Mouse (Mus musculus) midbrain, postnatal 0 days (tissue): ENCODE data around the gene Usp25. TPM values are rescaled to one million over a fixed set of nuclear protein-coding genes. Genes with fewer than 3 reads are reported as not detected.

Experiments used
- ATAC-seq: fragments of 200-750 bp; cut with Nextera tagmentation; 2 replicates; pipeline ENCODE4 v1.8.0; 2017; ENCODE audit warnings: moderate number of reproducible peaks, mild to moderate bottlenecking, moderate TSS enrichment, moderate library complexity; ENCODE audit not compliant: low FRiP score
- DNase-seq: peaks from one replicate; pipeline ENCODE4 v3.0.0-alpha.2; 2015; ENCODE audit warnings: low spot score
- H3K27ac ChIP-seq: fragments of 300-500 bp; sonication (generic); 2 replicates; pipeline ENCODE4 v1.5.1; 2014; ENCODE audit warnings: low read depth, mild to moderate bottlenecking, low read length, mixed read lengths
- H3K27me3 ChIP-seq: fragments of 300-500 bp; sonication (generic); 2 replicates; pipeline ENCODE4 v1.6.1; 2014; ENCODE audit warnings: low read length, control low read depth, mixed read lengths; ENCODE audit not compliant: insufficient read depth
- H3K36me3 ChIP-seq: fragments of 300-500 bp; sonication (generic); 2 replicates; pipeline ENCODE4 v1.6.1; 2014; ENCODE audit warnings: low read length, control low read depth, mixed read lengths; ENCODE audit not compliant: insufficient read depth
- H3K4me1 ChIP-seq: fragments of 300-500 bp; sonication (generic); 2 replicates; pipeline ENCODE4 v1.6.1; 2014; ENCODE audit warnings: mild to moderate bottlenecking, control low read depth, antibody characterized with exemption, low read length, mixed read lengths; ENCODE audit not compliant: insufficient read depth
- H3K4me2 ChIP-seq: fragments of 300-500 bp; sonication (generic); 2 replicates; pipeline ENCODE4 v1.6.1; 2014; ENCODE audit warnings: low read depth, mild to moderate bottlenecking, low read length, mixed read lengths; ENCODE audit not compliant: poor library complexity, severe bottlenecking
- H3K4me3 ChIP-seq: fragments of 300-500 bp; sonication (generic); 2 replicates; pipeline ENCODE4 v1.5.1; 2014; ENCODE audit warnings: low read depth, mild to moderate bottlenecking, low read length, moderate library complexity
- H3K9ac ChIP-seq: fragments of 300-500 bp; sonication (generic); replicated peaks from 2 replicates; pipeline ENCODE4 v1.6.1; 2014; ENCODE audit warnings: mild to moderate bottlenecking, low read length, moderate library complexity, mixed read lengths; ENCODE audit not compliant: poor library complexity, severe bottlenecking
- H3K9me3 ChIP-seq: fragments of 300-500 bp; sonication (generic); 2 replicates; pipeline ENCODE4 v1.6.1; 2016; ENCODE audit warnings: low read length, control low read depth
- CTCF ChIP-seq: IDR thresholded peaks from 2 replicates; pipeline ENCODE4 v1.5.1; 2016; ENCODE audit warnings: antibody characterized with exemption, mild to moderate bottlenecking
- WGBS: fragments of 180-500 bp; shearing (Covaris S2); extraction: QIAGEN DNeasy Blood & Tissue Kit; methylation state at CpG from one replicate; pipeline ENCODE4 v1.1.7; 2014; 5-methylcytosine and 5-hydroxymethylcytosine counted together
- polyA plus RNA-seq: library from polyadenylated mRNA; unstranded; fragments of >200 nt; fragmentation: Nextera tagmentation; extraction: Ambion mirVana; gene quantifications from 2 replicates; pipeline ENCODE4 v1.2.1, GENCODE M21; 2015
- total RNA-seq: library from RNA; depleted of rRNA; stranded (reverse); fragments of >200 nt; gene quantifications from 2 replicates; pipeline ENCODE4 v1.2.3, GENCODE M21; 2014

Usp25 gene
- total and polyA plus RNA-seq, 2 experiments from 2014 or later: 6.1 to 12.6 TPM

DNA sequence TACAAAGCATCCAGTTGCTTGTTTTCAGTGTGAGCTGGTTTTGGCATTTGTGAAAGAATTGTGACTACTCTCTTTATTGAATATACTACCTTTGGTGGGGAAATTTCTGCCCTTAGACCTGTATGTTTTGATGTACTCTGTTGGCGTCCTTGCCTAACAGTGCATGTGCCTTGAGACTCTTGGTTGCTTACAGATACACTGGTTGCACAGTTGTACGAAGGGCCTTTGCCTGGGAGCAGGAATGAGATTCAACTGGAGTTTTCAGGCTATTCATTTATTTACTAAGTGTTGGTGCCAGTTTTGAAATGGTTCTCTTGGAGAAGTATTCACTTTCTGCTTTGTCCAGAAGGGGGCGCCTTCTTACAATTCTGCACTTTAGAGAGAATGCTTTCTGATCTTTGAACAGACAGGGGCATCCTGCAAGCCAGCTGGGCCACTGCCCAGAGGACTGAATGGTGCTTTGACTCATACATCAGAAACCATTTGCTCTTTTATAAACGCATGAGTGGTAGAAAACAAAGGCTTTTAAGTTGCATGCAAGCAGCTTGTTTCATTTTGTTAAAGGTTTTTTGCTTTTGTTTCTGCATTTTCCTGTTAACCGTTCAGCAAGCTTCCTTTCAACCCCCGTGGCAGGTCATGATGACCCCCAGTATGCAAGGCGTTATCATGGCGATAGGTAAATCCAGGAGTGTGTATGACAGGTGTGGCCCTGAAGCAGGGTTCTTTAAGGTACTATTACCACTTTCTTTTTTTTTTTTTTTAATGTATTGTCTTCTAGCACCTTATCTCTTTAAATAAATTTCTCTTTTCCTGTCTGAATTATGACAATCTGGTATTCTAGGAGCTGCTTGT, 85.7 kb downstream of the Usp25 start:
- no peak overlapping the region for H3K27ac ChIP-seq
- H3K9ac ChIP-seq: no peak overlapping the region
- no peaks in the 10 kb centered on the region for H3K4me1 ChIP-seq
- 0 out of 2 replicates have a peak, but pooled peaks cover 4% of the 10 kb centered on the region for H3K36me3 ChIP-seq
- ATAC-seq: peak; percentile 68; the same call in 1 of the 2 replicates
- TF ChIP-seq CTCF: peak; percentile 67
- WGBS: 54% methylated on average over 8 of the region's 8 CpGs
- no peak overlapping the region for H3K4me3 ChIP-seq
- DNase-seq: peak; percentile 95
- H3K4me2 ChIP-seq: no peak overlapping the region
- H3K9me3 ChIP-seq: no peaks in the 10 kb centered on the region
- H3K27me3 ChIP-seq: no peaks in the 10 kb centered on the region

DNA sequence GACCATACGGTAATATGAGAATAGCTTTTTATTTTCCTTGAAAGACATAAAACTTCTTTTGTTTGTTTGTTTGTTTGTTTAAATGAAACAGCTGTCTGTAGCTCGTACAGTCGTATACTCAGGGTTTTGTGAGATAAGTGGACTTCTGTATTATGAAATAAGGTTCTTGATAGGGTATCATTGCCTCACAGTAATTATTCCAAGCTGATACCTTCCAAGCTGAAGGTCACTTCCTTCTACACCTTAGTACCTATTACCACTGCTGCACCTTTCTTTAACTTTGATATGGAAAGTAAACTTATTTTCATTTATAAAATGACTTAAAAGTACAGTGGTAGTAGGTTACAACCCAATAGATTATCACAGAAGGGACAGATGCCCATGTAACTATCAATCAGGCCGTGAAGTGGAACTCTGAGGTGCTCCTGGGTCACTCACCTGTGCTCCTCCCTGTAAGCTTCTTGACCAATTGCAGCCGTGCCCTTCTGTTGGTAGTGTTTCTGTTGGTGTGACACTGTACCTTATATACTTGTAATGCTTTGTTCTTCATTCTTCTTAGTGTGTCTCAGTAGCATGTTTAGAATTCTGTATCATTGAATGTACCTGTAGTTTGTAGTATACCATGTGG, 90.2 kb downstream of the Usp25 start:
- H3K9me3 ChIP-seq: no peaks in the 10 kb centered on the region
- H3K27ac ChIP-seq: no peak overlapping the region
- H3K9ac ChIP-seq: no peak overlapping the region
- no peak for TF ChIP-seq CTCF
- ATAC-seq (no peak), DNase-seq (no peak)
- WGBS: 91% methylated on average over 5 of the region's 5 CpGs
- H3K4me2 ChIP-seq: no peak overlapping the region
- no peak overlapping the region for H3K4me3 ChIP-seq
- no peaks in the 10 kb centered on the region for H3K36me3 ChIP-seq
- H3K27me3 ChIP-seq: no peaks in the 10 kb centered on the region
- H3K4me1 ChIP-seq: no peaks in the 10 kb centered on the region

DNA sequence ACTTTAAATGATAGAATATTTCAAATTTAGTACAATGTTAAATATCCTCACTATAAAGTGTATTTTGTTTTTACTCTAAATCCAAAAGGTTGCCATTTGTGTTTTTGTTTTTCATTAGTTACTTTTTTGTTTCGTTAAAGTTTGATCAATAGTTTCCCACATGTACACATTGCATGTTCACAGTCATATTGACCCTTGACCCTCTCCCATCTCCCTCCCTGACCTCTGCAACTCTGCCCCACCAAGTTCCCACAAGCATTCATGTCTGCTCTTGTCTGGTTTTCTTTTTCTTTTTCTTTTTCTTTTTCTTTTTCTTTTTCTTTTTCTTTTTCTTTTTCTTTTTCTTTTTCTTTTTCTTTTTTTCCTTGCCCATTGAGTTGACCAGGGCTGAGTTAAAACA, 97.8 kb downstream of the Usp25 start:
- Histone ChIP-seq H3K9ac (no peak overlapping the region), H3K9me3 (no peaks in the 10 kb centered on the region), H3K4me1 (no peaks in the 10 kb centered on the region), H3K4me3 (no peak overlapping the region), H3K27me3 (no peaks in the 10 kb centered on the region), H3K4me2 (no peak overlapping the region), H3K36me3 (peaks cover 11% of the 10 kb centered on the region), H3K27ac (no peak overlapping the region)
- TF ChIP-seq CTCF: no peak
- WGBS: 98% methylated on average over 1 of the region's 1 CpGs
- no peak for ATAC-seq
- no peak for DNase-seq

DNA sequence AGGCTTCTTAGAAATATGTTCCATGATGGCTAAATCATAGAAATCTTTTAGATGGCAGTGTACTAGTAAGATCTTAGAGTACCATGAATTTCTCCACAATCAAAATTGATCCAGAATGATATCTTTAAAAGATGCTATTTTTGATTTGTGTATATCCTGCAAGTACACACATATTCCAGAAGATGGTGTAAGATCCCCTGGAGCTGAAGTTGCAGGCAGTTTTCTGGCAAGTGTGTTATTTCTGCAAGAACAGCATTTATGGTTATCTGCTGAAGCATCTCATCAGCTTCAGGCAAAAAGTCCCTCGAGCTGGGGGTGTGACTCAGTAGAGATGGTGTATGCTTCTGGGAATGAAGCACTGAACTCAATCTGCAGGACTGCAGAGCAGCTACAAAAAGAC, 112.4 kb downstream of the Usp25 start:
- Histone ChIP-seq H3K9ac (no peak overlapping the region), H3K27me3 (no peaks in the 10 kb centered on the region), H3K36me3 (no peaks in the 10 kb centered on the region), H3K27ac (no peak overlapping the region), H3K9me3 (no peaks in the 10 kb centered on the region), H3K4me2 (no peak overlapping the region), H3K4me1 (no peaks in the 10 kb centered on the region), H3K4me3 (no peak overlapping the region)
- TF ChIP-seq CTCF: peak; percentile 46
- ATAC-seq: no peak
- 65% methylated on average over 1 of the region's 1 CpGs for WGBS
- no peak for DNase-seq

DNA sequence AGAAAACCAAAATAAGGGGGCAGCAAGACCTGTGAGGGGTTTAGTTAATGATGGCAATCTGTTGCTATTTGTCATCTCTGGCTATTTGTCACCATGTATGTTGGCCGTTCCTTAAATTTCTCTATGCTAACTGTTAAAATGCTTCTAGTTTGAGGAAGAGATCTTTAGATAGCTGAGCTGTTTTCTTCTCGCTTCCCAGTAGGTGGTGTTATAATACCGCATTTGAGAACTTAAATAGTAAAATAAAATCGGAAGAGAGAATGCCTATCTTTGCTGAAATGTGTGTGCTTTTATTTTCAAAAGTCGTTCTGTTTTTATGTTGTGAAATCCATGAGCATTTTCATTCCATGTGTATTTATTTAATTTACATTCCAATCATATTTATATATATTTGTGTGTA, 115.2 kb downstream of the Usp25 start:
- Histone ChIP-seq H3K9me3 (no peaks in the 10 kb centered on the region), H3K4me3 (no peak overlapping the region), H3K4me2 (no peak overlapping the region), H3K36me3 (no peaks in the 10 kb centered on the region), H3K9ac (no peak overlapping the region), H3K27me3 (no peaks in the 10 kb centered on the region), H3K27ac (no peak overlapping the region), H3K4me1 (no peaks in the 10 kb centered on the region)
- 21% methylated on average over 5 of the region's 5 CpGs for WGBS
- no peak for ATAC-seq
- TF ChIP-seq CTCF: peak; percentile 85
- peak; percentile 70 for DNase-seq

DNA sequence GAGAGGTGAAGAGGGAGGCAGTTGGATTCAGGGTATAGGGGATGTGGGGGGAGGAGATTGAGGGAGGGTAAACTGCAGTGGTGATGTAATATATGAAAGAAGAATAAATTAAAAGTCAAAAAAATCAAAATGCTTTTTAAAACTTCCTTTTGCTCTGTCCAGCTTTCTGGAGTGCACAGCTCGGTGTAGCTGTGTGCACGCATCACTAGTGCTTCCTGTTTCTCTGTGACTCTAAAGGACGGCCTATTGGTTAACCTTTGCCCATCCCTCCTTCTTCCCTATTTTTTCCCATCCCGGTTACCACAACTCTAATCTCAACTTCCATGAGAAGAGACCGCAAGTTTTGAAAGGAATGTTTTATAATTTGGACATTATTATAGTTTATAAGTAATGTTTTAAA, 119.5 kb downstream of the Usp25 start:
- WGBS: 94% methylated on average over 5 of the region's 5 CpGs
- ATAC-seq (no peak), DNase-seq (no peak)
- no peak for TF ChIP-seq CTCF
- H3K4me3 ChIP-seq: no peak overlapping the region
- no peak overlapping the region for H3K4me2 ChIP-seq
- no peak overlapping the region for H3K27ac ChIP-seq
- H3K27me3 ChIP-seq: no peaks in the 10 kb centered on the region
- H3K4me1 ChIP-seq: no peaks in the 10 kb centered on the region
- no peak overlapping the region for H3K9ac ChIP-seq
- H3K36me3 ChIP-seq: no peaks in the 10 kb centered on the region
- no peaks in the 10 kb centered on the region for H3K9me3 ChIP-seq
